Mouse (Mus musculus) lung, postnatal 0 days (tissue): ENCODE measurements around the gene Mst1r.
A peak's percentile ranks its signal among the peaks of the same experiment; 100 is the strongest.

Experiments
- CTCF ChIP-seq: IDR thresholded peaks from 2 replicates; pipeline ENCODE4 v1.5.1; 2016; ENCODE audit warnings: antibody characterized with exemption, mild to moderate bottlenecking
- EP300 ChIP-seq: IDR thresholded peaks from 2 replicates; pipeline ENCODE4 v1.6.1; 2016; ENCODE audit warnings: antibody characterized with exemption, mild to moderate bottlenecking, control low read depth

DNA sequence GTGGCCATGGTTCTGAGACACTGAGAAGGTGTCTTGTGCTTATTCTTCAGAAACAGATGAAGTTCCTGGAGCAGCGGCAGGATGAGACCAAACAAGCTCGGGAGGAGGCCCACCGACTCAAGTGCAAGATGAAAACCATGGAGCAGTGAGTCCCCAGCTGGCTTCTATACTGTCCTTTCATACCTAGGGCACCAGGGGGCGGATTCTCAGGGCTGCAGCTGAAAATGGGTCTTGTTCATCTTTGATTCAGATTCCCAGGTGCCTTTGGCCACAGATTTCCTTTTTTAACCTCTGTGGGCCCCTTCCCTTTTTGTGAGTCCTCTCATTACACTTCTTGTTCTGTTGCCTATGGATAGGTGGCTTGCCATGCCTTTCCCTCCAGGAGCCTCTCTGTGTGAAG is 54.3 kb downstream of the Mst1r start:
- no peak for TF ChIP-seq EP300
- TF ChIP-seq CTCF: peak; percentile 51
